Mouse (Mus musculus): ENCODE data around the gene Clcn1. TPM values are rescaled to one million over a fixed set of nuclear protein-coding genes. Genes with fewer than 3 reads are reported as not detected.

Clcn1 gene
- polyA plus RNA-seq, 1 experiment from 2014 or later = 1.5 TPM

DNA sequence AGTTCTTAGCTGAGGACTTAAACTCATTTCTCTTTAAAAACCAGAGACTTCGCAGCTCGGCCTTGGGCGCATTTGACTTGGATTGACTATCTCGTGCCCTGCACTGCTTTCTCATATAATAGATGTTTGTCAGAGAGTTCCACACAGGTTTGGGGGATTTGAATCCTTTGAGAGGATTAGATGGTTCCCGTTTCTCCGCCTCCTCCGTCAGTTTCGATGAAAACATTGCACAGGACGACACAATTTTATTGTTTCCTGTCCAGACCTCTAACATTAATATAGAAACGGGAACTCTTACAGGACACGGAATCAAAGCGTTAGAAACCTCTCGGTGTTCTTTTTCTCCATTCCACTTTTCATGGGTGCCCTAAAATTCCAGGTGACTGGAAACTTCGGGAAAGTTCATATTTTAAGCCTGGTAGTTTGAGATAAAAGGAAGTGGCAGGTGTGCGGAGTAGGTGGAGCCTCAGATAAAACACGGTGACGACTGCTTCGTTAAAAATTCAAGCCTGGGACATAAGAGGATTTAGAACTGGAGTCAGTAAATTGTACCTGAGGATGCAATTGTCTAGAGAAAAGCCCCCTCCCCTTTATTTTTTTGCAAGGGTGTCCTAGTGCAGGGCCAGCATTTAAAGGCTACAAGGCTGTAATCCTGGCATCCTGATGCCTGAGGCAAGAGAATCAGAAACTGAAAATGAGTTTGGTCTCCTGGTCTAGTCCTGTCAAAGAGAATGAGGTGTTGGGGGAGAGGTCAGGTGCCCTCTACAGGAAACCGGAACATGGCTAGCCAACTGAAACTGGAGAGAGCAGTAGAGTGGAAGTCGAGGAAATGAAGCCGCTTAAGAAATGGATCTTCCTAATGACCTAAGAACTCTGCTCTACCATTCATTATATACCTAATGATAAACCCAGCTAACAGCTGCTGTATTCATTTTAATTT is 20.8 kb upstream of the Clcn1 start:
- Histone ChIP-seq H3K9me3 (no peaks in the 10 kb centered on the region), H3K27me3 (ENCODE audit: poor library complexity, severe bottlenecking) (peaks cover 18% of the 10 kb centered on the region; the same call in 1 of the 2 replicates), H3K36me3 (replicated peaks) (peaks cover 36% of the 10 kb centered on the region), H3K4me3 (peak overlapping the region; percentile 85), H3K27ac (peak overlapping the region; percentile 98), H3K4me1 (peaks cover 31% of the 10 kb centered on the region)
- DNase-seq (ENCODE audit: extremely low spot score, low spot score) = no peak
- 1% methylated on average over 21 of the region's 21 CpGs for WGBS

DNA sequence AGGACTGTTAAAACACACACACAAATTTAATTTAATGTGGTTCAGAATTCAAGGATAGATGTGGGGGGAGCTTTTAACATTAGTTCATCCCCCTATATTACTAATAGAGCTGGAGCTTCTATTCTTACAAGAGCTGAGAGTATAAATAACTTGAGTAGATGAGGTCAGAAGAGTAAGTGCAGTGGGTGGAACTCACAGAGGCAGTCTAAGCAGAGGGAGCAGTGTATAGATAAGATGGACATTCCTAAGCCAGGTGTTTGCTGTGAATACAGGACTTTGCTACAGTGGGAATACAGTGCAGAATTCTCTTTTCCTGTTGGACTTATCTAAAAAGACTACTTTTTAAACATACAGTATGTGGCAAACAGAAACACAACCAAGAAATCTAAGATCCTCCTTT is 15.7 kb upstream of the Clcn1 start:
- H3K4me3 ChIP-seq = no peak overlapping the region
- no peak for DNase-seq (ENCODE audit: extremely low spot score, low spot score)
- peaks cover 88% of the 10 kb centered on the region for H3K36me3 ChIP-seq (replicated peaks)
- H3K9me3 ChIP-seq = no peaks in the 10 kb centered on the region
- no peaks in the 10 kb centered on the region for H3K27me3 ChIP-seq (ENCODE audit: poor library complexity, severe bottlenecking)
- H3K4me1 ChIP-seq = peaks cover 16% of the 10 kb centered on the region
- H3K27ac ChIP-seq = no peak overlapping the region

- Histone ChIP-seq H3K27me3 (ENCODE audit: poor library complexity, severe bottlenecking) (no peaks in the 10 kb centered on the region), H3K9me3 (no peaks in the 10 kb centered on the region), H3K4me3 (no peak overlapping the region), H3K4me1 (no peaks in the 10 kb centered on the region), H3K36me3 (replicated peaks) (peaks cover 100% of the 10 kb centered on the region), H3K27ac (no peak overlapping the region)
- no peak for DNase-seq (ENCODE audit: extremely low spot score, low spot score)
- 94% methylated on average over 2 of the region's 2 CpGs for WGBS
These were observed 10.3 kb upstream of the Clcn1 start for GRCm38 (mm10) chr6:42276151-42276550.

DNA sequence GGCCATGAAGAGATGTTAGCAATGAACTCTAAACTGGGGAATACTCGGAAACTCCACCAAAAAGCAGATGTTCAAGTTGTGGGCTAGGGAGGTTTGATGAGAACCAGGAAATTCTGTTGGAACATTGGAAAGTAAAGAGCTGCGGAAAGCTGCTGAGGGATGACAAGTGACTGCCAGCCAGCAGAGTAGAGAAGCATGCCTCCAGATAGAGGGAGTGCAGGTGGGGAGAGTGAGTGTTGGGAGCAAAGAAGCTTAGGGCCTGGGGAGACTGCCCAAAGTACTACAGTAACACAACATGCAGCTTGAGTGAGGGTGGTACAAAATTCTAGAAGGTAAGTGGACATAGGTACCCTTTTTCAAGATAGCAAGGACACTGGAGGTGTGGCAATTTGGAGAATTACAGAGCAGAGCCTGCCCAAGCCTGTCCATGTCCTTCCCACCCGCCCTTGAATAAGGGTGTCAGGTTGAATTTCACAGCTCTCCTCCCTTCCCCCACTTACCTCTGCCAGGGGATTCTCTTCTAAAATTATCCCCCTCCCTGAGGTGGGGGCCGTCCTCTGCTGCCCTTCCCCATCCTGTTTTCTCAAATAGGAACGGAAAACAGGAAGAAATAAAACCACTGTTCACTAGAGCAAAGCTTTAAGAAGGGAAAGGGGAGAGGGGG is 3.5 kb upstream of the Clcn1 start:
- H3K27me3 ChIP-seq (ENCODE audit: poor library complexity, severe bottlenecking) = no peaks in the 10 kb centered on the region
- H3K4me1 ChIP-seq = no peaks in the 10 kb centered on the region
- no peak overlapping the region for H3K4me3 ChIP-seq
- 88% methylated on average over 5 of the region's 5 CpGs for WGBS
- no peaks in the 10 kb centered on the region for H3K9me3 ChIP-seq
- DNase-seq (ENCODE audit: extremely low spot score, low spot score) = no peak
- H3K27ac ChIP-seq = no peak overlapping the region
- H3K36me3 ChIP-seq (replicated peaks) = peaks cover 91% of the 10 kb centered on the region

GRCm38 (mm10) chr6:42287562-42287961 is 1.1 kb downstream of the Clcn1 start:
- no peaks in the 10 kb centered on the region for H3K4me1 ChIP-seq
- H3K9me3 ChIP-seq = no peaks in the 10 kb centered on the region
- DNase-seq (ENCODE audit: extremely low spot score, low spot score) = no peak
- H3K27ac ChIP-seq = no peak overlapping the region
- no peak overlapping the region for H3K4me3 ChIP-seq
- H3K36me3 ChIP-seq (replicated peaks) = peaks cover 73% of the 10 kb centered on the region
- no peaks in the 10 kb centered on the region for H3K27me3 ChIP-seq (ENCODE audit: poor library complexity, severe bottlenecking)

GRCm38 (mm10) chr6:42293327-42293726 is 6.8 kb downstream of the Clcn1 start:
- no peak for DNase-seq (ENCODE audit: extremely low spot score, low spot score)
- Histone ChIP-seq H3K36me3 (replicated peaks) (peaks cover 78% of the 10 kb centered on the region), H3K9me3 (no peaks in the 10 kb centered on the region), H3K27ac (no peak overlapping the region), H3K4me3 (no peak overlapping the region), H3K27me3 (ENCODE audit: poor library complexity, severe bottlenecking) (no peaks in the 10 kb centered on the region), H3K4me1 (no peaks in the 10 kb centered on the region)
- 89% methylated on average over 6 of the region's 6 CpGs for WGBS

DNA sequence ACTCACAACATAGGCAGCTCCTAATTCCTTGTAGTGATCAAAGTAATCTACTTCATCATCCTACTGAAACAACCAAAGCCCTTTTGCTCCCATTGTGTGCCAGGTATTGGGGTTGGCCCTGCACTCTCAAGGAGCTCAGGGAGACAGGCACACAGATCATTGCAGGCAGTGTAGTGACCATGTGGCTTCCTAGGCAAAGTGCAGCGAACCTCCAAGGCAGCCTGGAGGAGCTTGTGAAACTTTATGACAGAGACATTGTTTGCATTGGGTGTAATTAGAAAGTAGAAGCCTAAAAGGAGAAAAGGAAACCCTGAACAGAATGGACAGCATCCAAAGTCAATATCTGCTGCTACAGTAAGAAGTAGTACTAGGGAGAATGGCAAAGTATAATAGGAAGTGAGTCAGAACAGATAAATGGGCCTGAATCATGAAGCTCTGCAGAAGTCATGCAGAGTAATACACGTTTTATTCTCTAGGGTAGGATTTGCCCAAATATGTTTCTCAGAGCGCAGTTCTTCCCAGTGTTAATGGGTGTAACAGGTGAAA is 9.1 kb downstream of the Clcn1 start:
- Histone ChIP-seq H3K9me3 (no peaks in the 10 kb centered on the region), H3K4me1 (no peaks in the 10 kb centered on the region), H3K4me3 (no peak overlapping the region), H3K27ac (no peak overlapping the region), H3K27me3 (ENCODE audit: poor library complexity, severe bottlenecking) (no peaks in the 10 kb centered on the region), H3K36me3 (replicated peaks) (peaks cover 92% of the 10 kb centered on the region)
- no peak for DNase-seq (ENCODE audit: extremely low spot score, low spot score)
- WGBS = 85% methylated on average over 3 of the region's 3 CpGs

DNA sequence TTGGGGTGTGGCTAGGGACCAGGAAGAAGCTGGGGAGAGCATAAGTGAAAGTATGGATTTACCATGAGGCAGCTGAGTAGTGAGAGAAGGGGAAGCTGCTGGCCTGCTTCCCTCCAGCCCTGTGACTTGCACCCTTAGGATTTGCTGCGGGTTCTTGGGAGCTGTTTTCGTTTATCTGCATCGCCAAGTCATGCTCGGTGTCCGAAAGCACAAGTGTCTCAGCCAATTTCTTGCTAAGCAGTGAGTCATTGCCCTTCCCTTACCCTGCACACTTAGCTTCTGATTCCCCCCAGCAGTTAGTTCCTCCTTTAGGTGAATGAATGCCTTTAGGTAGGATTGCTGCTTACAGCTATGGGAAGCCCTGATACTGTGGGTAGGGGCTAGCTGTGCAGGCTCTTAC is 12.9 kb downstream of the Clcn1 start:
- Histone ChIP-seq H3K4me1 (no peaks in the 10 kb centered on the region), H3K36me3 (replicated peaks) (peaks cover 74% of the 10 kb centered on the region), H3K27me3 (ENCODE audit: poor library complexity, severe bottlenecking) (no peaks in the 10 kb centered on the region), H3K4me3 (no peak overlapping the region), H3K27ac (no peak overlapping the region), H3K9me3 (no peaks in the 10 kb centered on the region)
- DNase-seq (ENCODE audit: extremely low spot score, low spot score) = no peak
- WGBS = 95% methylated on average over 5 of the region's 5 CpGs

GRCm38 (mm10) chr6:42309816-42310378 is 23.4 kb downstream of the Clcn1 start:
- Histone ChIP-seq H3K4me3 (no peak overlapping the region), H3K27ac (no peak overlapping the region), H3K36me3 (replicated peaks) (peaks cover 90% of the 10 kb centered on the region), H3K27me3 (ENCODE audit: poor library complexity, severe bottlenecking) (no peaks in the 10 kb centered on the region), H3K4me1 (no peaks in the 10 kb centered on the region), H3K9me3 (no peaks in the 10 kb centered on the region)
- no peak for DNase-seq (ENCODE audit: extremely low spot score, low spot score)
- WGBS = 55% methylated on average over 8 of the region's 8 CpGs

- Histone ChIP-seq H3K9me3 (no peaks in the 10 kb centered on the region), H3K27me3 (ENCODE audit: poor library complexity, severe bottlenecking) (no peaks in the 10 kb centered on the region), H3K27ac (no peak overlapping the region), H3K4me3 (no peak overlapping the region), H3K4me1 (no peaks in the 10 kb centered on the region), H3K36me3 (replicated peaks) (peaks cover 85% of the 10 kb centered on the region)
- no peak for DNase-seq (ENCODE audit: extremely low spot score, low spot score)
- 88% methylated on average over 2 of the region's 2 CpGs for WGBS
These were observed 24.1 kb downstream of the Clcn1 start for GRCm38 (mm10) chr6:42310427-42311053.

- no peak for DNase-seq (ENCODE audit: extremely low spot score, low spot score)
- Histone ChIP-seq H3K27ac (no peak overlapping the region), H3K36me3 (replicated peaks) (peaks cover 46% of the 10 kb centered on the region), H3K9me3 (no peaks in the 10 kb centered on the region), H3K4me1 (peaks cover 6% of the 10 kb centered on the region), H3K4me3 (no peak overlapping the region), H3K27me3 (ENCODE audit: poor library complexity, severe bottlenecking) (peaks cover 28% of the 10 kb centered on the region)
- 86% methylated on average over 4 of the region's 4 CpGs for WGBS
These were observed 31.8 kb downstream of the Clcn1 start for GRCm38 (mm10) chr6:42318293-42318692.

- no peaks in the 10 kb centered on the region for H3K9me3 ChIP-seq
- H3K36me3 ChIP-seq (replicated peaks) = peaks cover 7% of the 10 kb centered on the region
- peak overlapping the region; percentile 83 for H3K4me3 ChIP-seq
- peak; percentile 22 for DNase-seq (ENCODE audit: extremely low spot score, low spot score)
- peaks cover 26% of the 10 kb centered on the region for H3K4me1 ChIP-seq
- H3K27ac ChIP-seq = peak overlapping the region; percentile 93
- H3K27me3 ChIP-seq (ENCODE audit: poor library complexity, severe bottlenecking) = peaks cover 44% of the 10 kb centered on the region
- WGBS = under 1% methylated on average over 28 of the region's 28 CpGs
These were observed 37.0 kb downstream of the Clcn1 start for GRCm38 (mm10) chr6:42323371-42324066.

Data from forebrain, embryonic 10.5 days (tissue).